Mouse (Mus musculus) CH12.LX (cell line): Measurements from ENCODE around the gene Itga2b.

ENCODE experiments used
- CHD1 ChIP-seq: IDR thresholded peaks from 2 replicates; pipeline ENCODE4 v1.6.1; 2012; ENCODE audit warnings: low read depth, low read length, improper control_type of control experiment, inconsistent platforms
- CTCF ChIP-seq, 2 experiments: IDR thresholded peaks in 1 of 2; conservative IDR thresholded peaks in 1 of 2; 2 replicates each; pipeline ENCODE4 v1.5.1; 2011 to 2012; ENCODE audit warnings: low read depth in 2 of 2, low read length in 2 of 2, improper control_type of control experiment in 1 of 2, inconsistent platforms in 1 of 2, mild to moderate bottlenecking in 1 of 2, moderate library complexity in 1 of 2
- EP300 ChIP-seq: IDR thresholded peaks from 2 replicates; pipeline ENCODE4 v1.6.1; 2011; ENCODE audit warnings: low read length, improper control_type of control experiment
- KAT2A ChIP-seq: IDR thresholded peaks from 2 replicates; pipeline ENCODE4 v1.6.1; 2012; ENCODE audit warnings: low read length, improper control_type of control experiment, inconsistent platforms; ENCODE audit not compliant: insufficient replicate concordance
- MXI1 ChIP-seq: IDR thresholded peaks from 2 replicates; pipeline ENCODE4 v1.6.1; 2011; ENCODE audit warnings: mild to moderate bottlenecking, low read depth, low read length, improper control_type of control experiment
- NELFE ChIP-seq: IDR thresholded peaks from 2 replicates; pipeline ENCODE4 v1.6.1; 2011; ENCODE audit warnings: low read depth, low read length, improper control_type of control experiment
- PAX5 ChIP-seq: IDR thresholded peaks from 2 replicates; pipeline ENCODE4 v1.6.1; 2012; ENCODE audit warnings: low read length, inconsistent platforms, mixed read lengths
- POLR2AphosphoS2 ChIP-seq: IDR thresholded peaks from 2 replicates; pipeline ENCODE4 v1.6.1; 2011; ENCODE audit warnings: low read depth, low read length, improper control_type of control experiment

DNA sequence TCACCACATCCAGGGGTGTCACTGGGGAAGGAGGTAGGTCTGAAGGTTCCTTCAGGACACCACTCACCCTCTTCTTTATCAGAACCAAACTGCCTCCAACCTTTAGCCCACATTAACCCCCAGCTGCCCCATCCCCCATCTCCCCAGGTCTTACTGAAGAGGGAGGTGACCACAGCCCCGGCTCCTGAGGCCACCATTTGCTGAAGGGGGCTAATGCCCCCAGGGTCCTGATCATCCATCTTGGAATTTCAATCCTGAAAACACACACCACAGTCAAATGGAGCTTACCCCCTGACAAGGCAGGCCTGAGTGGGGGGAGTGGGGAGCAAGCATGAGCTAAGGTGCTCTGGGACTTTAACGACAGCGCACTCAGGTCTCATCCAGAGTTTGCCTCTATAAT is 63.5 kb downstream of the Itga2b start:
- TF ChIP-seq NELFE (no peak), EP300 (no peak), CTCF (conservative IDR thresholded peaks at IDR 0.05 in 1 of 2, IDR thresholded peaks at IDR 0.05 in 1 of 2; ENCODE audit: low read depth in 2 of 2, low read length in 2 of 2) (no peak), CHD1 (no peak), PAX5 (no peak), MXI1 (no peak), POLR2AphosphoS2 (no peak), KAT2A (no peak)
